In the genomic region with DNA sequence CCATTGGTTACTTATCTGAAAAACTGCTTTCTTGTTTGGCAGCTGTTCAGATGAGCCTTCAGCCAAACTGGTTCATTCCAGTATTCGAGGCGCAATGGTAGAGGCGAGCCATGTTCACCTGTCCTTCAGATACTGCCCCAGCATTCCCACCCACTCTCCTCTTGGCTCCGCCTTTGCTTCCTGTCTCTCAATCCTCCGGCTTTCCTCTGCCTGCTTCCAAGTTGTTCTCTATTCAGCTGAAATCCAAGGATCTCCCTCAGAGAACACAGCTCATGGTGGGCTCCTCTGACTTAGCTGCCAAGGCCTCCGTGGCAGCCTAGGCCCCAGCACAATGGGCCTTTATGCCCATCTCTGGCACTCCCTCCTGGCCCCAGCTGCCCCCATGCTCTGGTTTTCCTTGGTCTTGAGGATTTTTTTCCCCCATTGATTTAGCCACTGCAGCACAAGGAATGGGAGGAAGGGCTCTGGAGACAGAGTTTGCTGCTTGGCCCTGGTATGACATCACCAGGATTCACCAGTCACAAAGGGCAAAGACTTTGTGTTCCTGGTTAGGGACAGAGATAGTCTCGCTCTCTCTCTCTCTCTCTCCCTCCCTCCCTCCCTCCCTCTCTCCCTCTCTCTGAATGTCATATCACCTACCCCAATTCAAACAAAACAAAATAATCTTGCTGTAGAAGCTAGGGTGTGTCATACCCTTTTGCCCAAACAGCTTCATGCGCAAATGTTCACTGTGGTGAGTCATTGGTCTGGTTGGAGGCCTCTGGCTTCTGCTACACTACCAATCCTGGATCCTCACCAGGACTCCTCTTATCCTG, we compare ENCODE assay signal across 9 mouse cellular contexts.
DNase-seq lines count a peak whose midpoint lies in the region; ATAC-seq lines count a peak whose summit lies in the region.
"Had no signal": no experiment of that assay in that cellular context is flagged by ENCODE, and none has a peak within 500 bp of the region (broad histone marks: within the 10 kb centered on the region; RNA-seq: fewer than 3 reads in every experiment).

No protein-coding gene starts in this region.

- peak overlapping the region; percentile 3; the same call in 1 of the 2 replicates for H3K27ac ChIP-seq in hindbrain, embryonic 14.5 days
- H3K27ac ChIP-seq in hindbrain, embryonic 11.5 days (ENCODE audit: low read depth, low read length) = no peak overlapping the region
- peak overlapping the region; percentile 41 for H3K27ac ChIP-seq in stomach, embryonic 15.5 days
- H3K27ac ChIP-seq: midbrain, embryonic 12.5 days had no signal

- no peaks in the 10 kb centered on the region for H3K9me3 ChIP-seq in hindbrain, embryonic 14.5 days (ENCODE audit: control insufficient read depth, low read length)
- H3K9me3 ChIP-seq in hindbrain, embryonic 11.5 days (ENCODE audit: control insufficient read depth, low read length) = no peaks in the 10 kb centered on the region
- no peaks in the 10 kb centered on the region for H3K9me3 ChIP-seq in stomach, embryonic 15.5 days
- H3K9me3 ChIP-seq: midbrain, embryonic 12.5 days had no signal

- H3K4me2 ChIP-seq in hindbrain, embryonic 14.5 days (replicated peaks) = no peak overlapping the region
- no peak overlapping the region for H3K4me2 ChIP-seq in hindbrain, embryonic 11.5 days (replicated peaks; ENCODE audit: low read depth, low read length)
- H3K4me2 ChIP-seq in stomach, embryonic 15.5 days = no peak overlapping the region
- H3K4me2 ChIP-seq: midbrain, embryonic 12.5 days had no signal

- no peaks in the 10 kb centered on the region for H3K36me3 ChIP-seq in hindbrain, embryonic 14.5 days (replicated peaks; ENCODE audit: control insufficient read depth, insufficient read depth)
- no peaks in the 10 kb centered on the region for H3K36me3 ChIP-seq in hindbrain, embryonic 11.5 days (ENCODE audit: control insufficient read depth, insufficient read depth, low read length)
- H3K36me3 ChIP-seq in stomach, embryonic 15.5 days = no peaks in the 10 kb centered on the region
- H3K36me3 ChIP-seq: midbrain, embryonic 12.5 days had no signal

- ATAC-seq in hindbrain, embryonic 14.5 days (ENCODE audit: low FRiP score) = peak; percentile 73; the same call in 1 of the 2 replicates
- no peak for ATAC-seq in hindbrain, embryonic 11.5 days (ENCODE audit: low FRiP score)
- peak; percentile 37 for ATAC-seq in stomach, embryonic 15.5 days (ENCODE audit: insufficient read depth, low FRiP score, low read depth)

- no peak overlapping the region for H3K9ac ChIP-seq in hindbrain, embryonic 14.5 days
- H3K9ac ChIP-seq in hindbrain, embryonic 11.5 days (ENCODE audit: low read depth, low read length) = no peak overlapping the region
- no peak overlapping the region for H3K9ac ChIP-seq in stomach, embryonic 15.5 days
- H3K9ac ChIP-seq: midbrain, embryonic 12.5 days had no signal

- 75% methylated on average over 8 of the region's 8 CpGs for WGBS in hindbrain, embryonic 14.5 days
- WGBS in hindbrain, embryonic 11.5 days = 84% methylated on average over 8 of the region's 8 CpGs
- WGBS in stomach, embryonic 15.5 days = 61% methylated on average over 8 of the region's 8 CpGs

- no peak overlapping the region for H3K4me3 ChIP-seq in hindbrain, embryonic 14.5 days (replicated peaks; ENCODE audit: low read length)
- no peak overlapping the region for H3K4me3 ChIP-seq in hindbrain, embryonic 11.5 days (ENCODE audit: low read depth, low read length)
- H3K4me3 ChIP-seq in stomach, embryonic 15.5 days (replicated peaks) = no peak overlapping the region
- H3K4me3 ChIP-seq: midbrain, embryonic 12.5 days had no signal

- no peaks in the 10 kb centered on the region; the same call in 1 of the 2 replicates for H3K4me1 ChIP-seq in hindbrain, embryonic 14.5 days (replicated peaks; ENCODE audit: control insufficient read depth, insufficient read depth, low read length)
- H3K4me1 ChIP-seq in hindbrain, embryonic 11.5 days (replicated peaks; ENCODE audit: control insufficient read depth, insufficient read depth, low read length) = no peaks in the 10 kb centered on the region
- 0 out of 2 replicates have a peak, but pooled peaks cover 7% of the 10 kb centered on the region for H3K4me1 ChIP-seq in stomach, embryonic 15.5 days

- peak; percentile 58 for DNase-seq in hindbrain, embryonic 14.5 days (ENCODE audit: low spot score)
- DNase-seq in hindbrain, embryonic 11.5 days (ENCODE audit: low spot score) = no peak
- peak; percentile 72 for DNase-seq in NIH3T3 (ENCODE audit: low read depth)
- DNase-seq in fibroblast of lung, adult 2 months (ENCODE audit: low read depth) = peak; percentile 59
- peak; percentile 56 to 72 for DNase-seq in layer of hippocampus, postnatal 10 days (ENCODE audit: low spot score in 2 of 2)
- DNase-seq in thymus, postnatal 4 days = no peak
- DNase-seq in lung, postnatal 14 days = no peak

- H3K27me3 ChIP-seq in hindbrain, embryonic 14.5 days (ENCODE audit: control insufficient read depth, insufficient read depth, low read length) = no peaks in the 10 kb centered on the region
- no peaks in the 10 kb centered on the region for H3K27me3 ChIP-seq in hindbrain, embryonic 11.5 days (ENCODE audit: control insufficient read depth, insufficient read depth, low read length)
- no peaks in the 10 kb centered on the region for H3K27me3 ChIP-seq in stomach, embryonic 15.5 days (replicated peaks)
- H3K27me3 ChIP-seq: midbrain, embryonic 12.5 days had no signal

Comparison
In these comparisons a context has a peak if more than half of its experiments do, and no peak if none do; other contexts are left out.
1. DNase-seq: peak in hindbrain, embryonic 14.5 days (single experiment), NIH3T3 (single experiment), fibroblast of lung, adult 2 months (single experiment) and layer of hippocampus, postnatal 10 days (2 of 2); none in hindbrain, embryonic 11.5 days (single experiment), thymus, postnatal 4 days (single experiment) and lung, postnatal 14 days (single experiment).